Mouse (Mus musculus) urinary bladder, adult 2 months (tissue): Measurements from ENCODE around the gene Arpc1a. TPM values are rescaled to one million over a fixed set of nuclear protein-coding genes. Genes with fewer than 3 reads are reported as not detected.
A peak's percentile ranks its signal among the peaks of the same experiment; 100 is the strongest.
"Not testable (repeated sequence)": the region's sequence is repeated elsewhere in the genome, so short reads cannot be mapped to it uniquely, and the experiment has no call there.

Experiments
- DNase-seq: peaks from one replicate; pipeline ENCODE4 v3.0.0; 2022; ENCODE audit warnings: low spot score
- polyA plus RNA-seq: library from polyadenylated mRNA; depleted of rRNA; stranded (reverse); fragments of >200 nt; gene quantifications from 2 replicates; pipeline ENCODE4 v1.2.3, GENCODE M21; 2012

Gene Arpc1a
- polyA plus RNA-seq, 1 experiment: 341 TPM

GRCm38 (mm10) chr5:145104328-145104727, 20.7 kb downstream of the Arpc1a start:
- no peak for DNase-seq

GRCm38 (mm10) chr5:145105694-145106275, 22.2 kb downstream of the Arpc1a start:
- DNase-seq: no peak

GRCm38 (mm10) chr5:145110401-145110800, 26.8 kb downstream of the Arpc1a start:
- no peak for DNase-seq

- no peak for DNase-seq
Measured at GRCm38 (mm10) chr5:145112566-145112965, 28.9 kb downstream of the Arpc1a start.

- DNase-seq: no peak
Measured at GRCm38 (mm10) chr5:145113416-145113815, 29.8 kb downstream of the Arpc1a start.

GRCm38 (mm10) chr5:145114071-145114605, 30.5 kb downstream of the Arpc1a start, which contains the start of gene Arpc1b:
TSS of gene Arpc1b (plus strand) at chr5:145114215.
- peak; percentile 68 for DNase-seq

- DNase-seq: peak; percentile 69
Measured at GRCm38 (mm10) chr5:145114606-145115473, 31.2 kb downstream of the Arpc1a start.

GRCm38 (mm10) chr5:145115736-145116135, 32.1 kb downstream of the Arpc1a start:
- no peak for DNase-seq

GRCm38 (mm10) chr5:145116316-145116715, 32.7 kb downstream of the Arpc1a start:
- no peak for DNase-seq

GRCm38 (mm10) chr5:145116916-145117315, 33.3 kb downstream of the Arpc1a start:
- DNase-seq: no peak

- DNase-seq: no peak
Measured at GRCm38 (mm10) chr5:145118005-145118404, 34.4 kb downstream of the Arpc1a start.

GRCm38 (mm10) chr5:145118461-145118860, 34.8 kb downstream of the Arpc1a start:
- no peak for DNase-seq

- no peak for DNase-seq
Measured at GRCm38 (mm10) chr5:145119385-145119784, 35.8 kb downstream of the Arpc1a start.

GRCm38 (mm10) chr5:145120921-145121320, 37.3 kb downstream of the Arpc1a start:
- no peak for DNase-seq

GRCm38 (mm10) chr5:145123396-145123795, 39.8 kb downstream of the Arpc1a start:
- no peak for DNase-seq

GRCm38 (mm10) chr5:145126580-145126979, 43.0 kb downstream of the Arpc1a start:
- no peak for DNase-seq

GRCm38 (mm10) chr5:145129124-145129523, 45.5 kb downstream of the Arpc1a start:
- DNase-seq: no peak

GRCm38 (mm10) chr5:145129773-145130172, 46.1 kb downstream of the Arpc1a start:
- not testable (repeated sequence) for DNase-seq

- no peak for DNase-seq
Measured at GRCm38 (mm10) chr5:145130191-145130590, 46.6 kb downstream of the Arpc1a start.

- no peak for DNase-seq
Measured at GRCm38 (mm10) chr5:145130995-145131394, 47.4 kb downstream of the Arpc1a start.

GRCm38 (mm10) chr5:145133275-145133674, 49.6 kb downstream of the Arpc1a start:
- not testable (repeated sequence) for DNase-seq

- no peak for DNase-seq
Measured at GRCm38 (mm10) chr5:145138836-145139235, 55.2 kb downstream of the Arpc1a start.
